Mouse (Mus musculus): Measurements from ENCODE around the gene Olfr1263. TPM values are rescaled to one million over a fixed set of nuclear protein-coding genes. Genes with fewer than 3 reads are reported as not detected.

Olfr1263 gene
- total and polyA plus RNA-seq, 3 experiments = not detected

- no peak for DNase-seq (ENCODE audit: low read depth, low spot score)
- Histone ChIP-seq H3K4me1 (ENCODE audit: control insufficient read depth in 1 of 2, insufficient read depth in 2 of 2, low read length in 2 of 2) (no peaks in the 10 kb centered on the region), H3K27me3 (ENCODE audit: control insufficient read depth in 1 of 2, insufficient read depth in 2 of 2, low read length in 2 of 2) (no peaks in the 10 kb centered on the region), H3K9ac (ENCODE audit: control insufficient read depth, low read depth, low read length, poor library complexity, severe bottlenecking) (no peak within 1 kb of the TSS), H3K9me3 (replicated peaks; ENCODE audit: insufficient read depth, low read length) (no peaks in the 10 kb centered on the region), H3K27ac (ENCODE audit: control insufficient read depth, low read depth, low read length) (no peak within 1 kb of the TSS), H3K4me3 (ENCODE audit: control insufficient read depth in 1 of 2, insufficient read depth in 1 of 2, low read depth in 2 of 2, low read length in 2 of 2) (no peak within 1 kb of the TSS), H3K36me3 (ENCODE audit: control insufficient read depth in 1 of 2, insufficient read depth in 2 of 2, low read length in 2 of 2) (no peaks in the 10 kb centered on the region), H3K79me2 (ENCODE audit: control insufficient read depth, insufficient read depth, low read length, poor library complexity) (no peaks in the 10 kb centered on the region)
- TF ChIP-seq RCOR1 (IDR thresholded peaks at IDR 0.05; ENCODE audit: low read depth, low read length) = no peak
- no peak for TF ChIP-seq GABPA (IDR thresholded peaks at IDR 0.05; ENCODE audit: low read depth, low read length)
Observed at GRCm38 (mm10) chr2:89999845-90000244, 12.1 kb upstream of the Olfr1263 start, which contains the start of gene Olfr1262. TSS of gene Olfr1262 (plus strand) at chr2:90000145.

- Histone ChIP-seq H3K27ac (ENCODE audit: control insufficient read depth, low read depth, low read length) (no peak within 1 kb of the TSS), H3K9me3 (replicated peaks; ENCODE audit: insufficient read depth, low read length) (0 out of 2 replicates have a peak, but pooled peaks cover 1% of the 10 kb centered on the region), H3K9ac (ENCODE audit: control insufficient read depth, low read depth, low read length, poor library complexity, severe bottlenecking) (no peak within 1 kb of the TSS), H3K36me3 (ENCODE audit: control insufficient read depth in 1 of 2, insufficient read depth in 2 of 2, low read length in 2 of 2) (no peaks in the 10 kb centered on the region), H3K27me3 (ENCODE audit: control insufficient read depth in 1 of 2, insufficient read depth in 2 of 2, low read length in 2 of 2) (no peaks in the 10 kb centered on the region), H3K4me3 (ENCODE audit: control insufficient read depth in 1 of 2, insufficient read depth in 1 of 2, low read depth in 2 of 2, low read length in 2 of 2) (no peak within 1 kb of the TSS), H3K4me1 (ENCODE audit: control insufficient read depth in 1 of 2, insufficient read depth in 2 of 2, low read length in 2 of 2) (no peaks in the 10 kb centered on the region), H3K79me2 (ENCODE audit: control insufficient read depth, insufficient read depth, low read length, poor library complexity) (no peaks in the 10 kb centered on the region)
- TF ChIP-seq E2F4 (IDR thresholded peaks at IDR 0.05; ENCODE audit: borderline replicate concordance, low read depth, low read length) = no peak
- no peak for TF ChIP-seq NELFE (IDR thresholded peaks at IDR 0.05; ENCODE audit: low read depth, low read length)
- TF ChIP-seq MEF2A (IDR thresholded peaks at IDR 0.05; ENCODE audit: extremely low read depth, insufficient replicate concordance, low read depth, low read length, poor library complexity, severe bottlenecking) = no peak
- TF ChIP-seq USF1 (IDR thresholded peaks at IDR 0.05; ENCODE audit: low read depth, low read length) = no peak
- TF ChIP-seq POLR2A (IDR thresholded peaks at IDR 0.05; ENCODE audit: control insufficient read depth in 1 of 2, insufficient read depth in 1 of 2, low read depth in 1 of 2, low read length in 2 of 2, poor library complexity in 1 of 2) = no peak
- TF ChIP-seq ZNF384 (IDR thresholded peaks at IDR 0.05; ENCODE audit: low read depth, low read length) = no peak
- TF ChIP-seq HCFC1 (IDR thresholded peaks at IDR 0.05; ENCODE audit: low read depth, low read length) = no peak
- TF ChIP-seq POLR2AphosphoS5 (IDR thresholded peaks at IDR 0.05; ENCODE audit: borderline replicate concordance, low read depth, low read length) = no peak
- TF ChIP-seq MYC (IDR thresholded peaks at IDR 0.05; ENCODE audit: low read depth, low read length) = no peak
- no peak for TF ChIP-seq ZKSCAN1 (IDR thresholded peaks at IDR 0.05; ENCODE audit: low read depth, low read length)
- no peak for TF ChIP-seq CHD2 (IDR thresholded peaks at IDR 0.05; ENCODE audit: low read length)
- no peak for TF ChIP-seq MAX (IDR thresholded peaks at IDR 0.05; ENCODE audit: low read length)
- no peak for DNase-seq (ENCODE audit: low read depth, low spot score)
Observed at GRCm38 (mm10) chr2:90025477-90025876, 13.5 kb downstream of the Olfr1263 start, which contains the start of gene Olfr1264. TSS of gene Olfr1264 (minus strand) at chr2:90025577.

DNA sequence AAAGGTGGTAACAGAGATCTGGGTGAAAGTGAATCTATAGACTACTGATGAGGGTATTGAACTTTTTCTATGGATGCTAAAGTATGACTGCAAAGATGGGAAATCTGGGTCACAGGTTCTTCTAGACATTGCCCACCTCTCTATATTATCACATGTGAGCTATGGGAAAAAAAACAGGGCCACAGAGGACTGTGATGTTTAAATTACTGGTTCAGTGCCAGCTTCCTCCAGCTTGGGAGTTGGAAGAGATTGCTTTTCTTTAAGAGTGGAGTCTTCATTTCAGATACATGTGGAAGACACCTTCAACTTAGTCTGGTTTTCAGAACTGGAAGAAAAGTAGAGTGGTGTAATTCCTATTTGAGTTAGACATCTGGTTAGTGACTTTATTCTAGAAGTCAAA lies 23.1 kb downstream of the Olfr1263 start, which contains the start of gene Olfr1265:
TSS of gene Olfr1265 (plus strand) at position 301 of the 400 bp plus-strand sequence.
- H3K27ac ChIP-seq (ENCODE audit: control insufficient read depth, low read depth, low read length) = no peak within 1 kb of the TSS
- H3K27me3 ChIP-seq (ENCODE audit: control insufficient read depth in 1 of 2, insufficient read depth in 2 of 2, low read length in 2 of 2) = no peaks in the 10 kb centered on the region
- no peaks in the 10 kb centered on the region for H3K36me3 ChIP-seq (ENCODE audit: control insufficient read depth in 1 of 2, insufficient read depth in 2 of 2, low read length in 2 of 2)
- no peak within 1 kb of the TSS for H3K9ac ChIP-seq (ENCODE audit: control insufficient read depth, low read depth, low read length, poor library complexity, severe bottlenecking)
- H3K9me3 ChIP-seq (replicated peaks; ENCODE audit: insufficient read depth, low read length) = no peaks in the 10 kb centered on the region
- no peak within 1 kb of the TSS for H3K4me3 ChIP-seq (ENCODE audit: control insufficient read depth in 1 of 2, insufficient read depth in 1 of 2, low read depth in 2 of 2, low read length in 2 of 2)
- no peaks in the 10 kb centered on the region for H3K4me1 ChIP-seq (ENCODE audit: control insufficient read depth in 1 of 2, insufficient read depth in 2 of 2, low read length in 2 of 2)
- no peaks in the 10 kb centered on the region for H3K79me2 ChIP-seq (ENCODE audit: control insufficient read depth, insufficient read depth, low read length, poor library complexity)
- DNase-seq (ENCODE audit: low read depth, low spot score) = no peak
- no peak for TF ChIP-seq GABPA (IDR thresholded peaks at IDR 0.05; ENCODE audit: low read depth, low read length)
- no peak for TF ChIP-seq POLR2AphosphoS2 (IDR thresholded peaks at IDR 0.05; ENCODE audit: low read length)
- TF ChIP-seq ELF1 (IDR thresholded peaks at IDR 0.05; ENCODE audit: low read depth, low read length) = no peak
- no peak for TF ChIP-seq ZC3H11A (IDR thresholded peaks at IDR 0.05; ENCODE audit: low read depth, low read length)
- TF ChIP-seq TAL1 (IDR thresholded peaks at IDR 0.05; ENCODE audit: low read length) = no peak
- no peak for TF ChIP-seq SMC3 (IDR thresholded peaks at IDR 0.05; ENCODE audit: low read depth, low read length)
- TF ChIP-seq NELFE (IDR thresholded peaks at IDR 0.05; ENCODE audit: low read depth, low read length) = no peak
- no peak for TF ChIP-seq MEF2A (IDR thresholded peaks at IDR 0.05; ENCODE audit: extremely low read depth, insufficient replicate concordance, low read depth, low read length, poor library complexity, severe bottlenecking)
- no peak for TF ChIP-seq ETS1 (IDR thresholded peaks at IDR 0.05; ENCODE audit: low read depth, low read length)
- TF ChIP-seq POLR2AphosphoS5 (IDR thresholded peaks at IDR 0.05; ENCODE audit: borderline replicate concordance, low read depth, low read length) = no peak
- no peak for TF ChIP-seq MAX (IDR thresholded peaks at IDR 0.05; ENCODE audit: low read length)
- TF ChIP-seq UBTF (IDR thresholded peaks at IDR 0.05; ENCODE audit: borderline replicate concordance, insufficient read depth, low read depth, low read length) = no peak
- TF ChIP-seq EP300 (IDR thresholded peaks at IDR 0.05; ENCODE audit: low read depth in 1 of 2, low read length in 2 of 2) = no peak
- TF ChIP-seq MXI1 (IDR thresholded peaks at IDR 0.05; ENCODE audit: low read depth, low read length) = no peak
- TF ChIP-seq RCOR1 (IDR thresholded peaks at IDR 0.05; ENCODE audit: low read depth, low read length) = no peak
- no peak for TF ChIP-seq POLR2A (IDR thresholded peaks at IDR 0.05; ENCODE audit: control insufficient read depth in 1 of 2, insufficient read depth in 1 of 2, low read depth in 1 of 2, low read length in 2 of 2, poor library complexity in 1 of 2)
- no peak for TF ChIP-seq SIN3A (IDR thresholded peaks at IDR 0.05; ENCODE audit: low read length)
- TF ChIP-seq BHLHE40 (IDR thresholded peaks at IDR 0.05; ENCODE audit: borderline replicate concordance, low read depth, low read length) = no peak
